Mouse (Mus musculus): ENCODE measurements around the gene Pawr. TPM values are rescaled to one million over a fixed set of nuclear protein-coding genes. Genes with fewer than 3 reads are reported as not detected.
A peak's percentile ranks its signal among the peaks of the same experiment; 100 is the strongest.

Gene Pawr
- polyA plus RNA-seq, 1 experiment from 2014 or later = 7.1 TPM

- Histone ChIP-seq H3K27ac (replicated peaks; ENCODE audit: low read depth, low read length) (no peak overlapping the region), H3K9me3 (ENCODE audit: control insufficient read depth, low read length) (no peaks in the 10 kb centered on the region), H3K4me1 (ENCODE audit: control insufficient read depth, insufficient read depth, low read length) (no peaks in the 10 kb centered on the region), H3K4me2 (ENCODE audit: low read depth, low read length) (no peak overlapping the region), H3K4me3 (ENCODE audit: low read depth, low read length) (no peak overlapping the region), H3K36me3 (ENCODE audit: control insufficient read depth, insufficient read depth, low read length) (no peaks in the 10 kb centered on the region), H3K9ac (ENCODE audit: low read depth, low read length) (no peak overlapping the region), H3K27me3 (replicated peaks; ENCODE audit: control insufficient read depth, insufficient read depth, low read length) (peaks cover 21% of the 10 kb centered on the region)
- DNase-seq (ENCODE audit: low spot score) = no peak
- 89% methylated on average over 12 of the region's 12 CpGs for WGBS
- ATAC-seq (ENCODE audit: low read depth) = no peak
Measured at GRCm38 (mm10) chr10:108328983-108329382, 2.9 kb upstream of the Pawr start.

DNA sequence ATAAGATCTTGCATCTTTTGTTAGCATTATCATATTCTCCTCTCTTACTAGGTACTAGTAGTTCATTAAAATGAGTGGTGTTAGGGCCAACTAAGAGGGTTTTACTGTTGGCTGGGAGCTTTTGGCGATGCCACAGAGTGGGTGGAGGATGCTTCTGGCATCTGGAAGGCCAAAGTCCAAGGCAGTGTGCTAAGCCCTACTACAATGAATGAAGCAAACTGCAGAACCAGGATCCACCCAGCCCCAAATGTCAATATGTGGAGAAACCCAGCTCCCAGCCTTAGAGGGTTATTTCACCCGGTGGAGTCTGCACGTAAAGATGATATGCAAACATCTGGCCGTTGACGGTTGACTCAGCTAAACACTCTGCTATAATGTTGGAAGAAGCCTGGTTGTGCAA is 2.1 kb upstream of the Pawr start:
- H3K9ac ChIP-seq (ENCODE audit: low read depth, low read length) = no peak overlapping the region
- H3K9me3 ChIP-seq (ENCODE audit: control insufficient read depth, low read length) = no peaks in the 10 kb centered on the region
- H3K4me1 ChIP-seq (ENCODE audit: control insufficient read depth, insufficient read depth, low read length) = peaks cover 4% of the 10 kb centered on the region; the same call in 1 of the 2 replicates
- no peak for DNase-seq (ENCODE audit: low spot score)
- peaks cover 21% of the 10 kb centered on the region for H3K27me3 ChIP-seq (replicated peaks; ENCODE audit: control insufficient read depth, insufficient read depth, low read length)
- ATAC-seq (ENCODE audit: low read depth) = no peak
- no peak overlapping the region for H3K27ac ChIP-seq (replicated peaks; ENCODE audit: low read depth, low read length)
- H3K4me2 ChIP-seq (ENCODE audit: low read depth, low read length) = no peak overlapping the region
- 73% methylated on average over 5 of the region's 5 CpGs for WGBS
- no peaks in the 10 kb centered on the region for H3K36me3 ChIP-seq (ENCODE audit: control insufficient read depth, insufficient read depth, low read length)
- H3K4me3 ChIP-seq (ENCODE audit: low read depth, low read length) = no peak overlapping the region

- ATAC-seq (ENCODE audit: low read depth) = no peak
- Histone ChIP-seq H3K4me2 (ENCODE audit: low read depth, low read length) (peak overlapping the region; percentile 90), H3K27ac (replicated peaks; ENCODE audit: low read depth, low read length) (no peak overlapping the region), H3K9me3 (ENCODE audit: control insufficient read depth, low read length) (no peaks in the 10 kb centered on the region), H3K4me1 (ENCODE audit: control insufficient read depth, insufficient read depth, low read length) (peaks cover 4% of the 10 kb centered on the region; the same call in 1 of the 2 replicates), H3K4me3 (ENCODE audit: low read depth, low read length) (peak overlapping the region; percentile 84), H3K9ac (ENCODE audit: low read depth, low read length) (peak overlapping the region; percentile 12; the same call in 1 of the 2 replicates), H3K36me3 (ENCODE audit: control insufficient read depth, insufficient read depth, low read length) (no peaks in the 10 kb centered on the region), H3K27me3 (replicated peaks; ENCODE audit: control insufficient read depth, insufficient read depth, low read length) (peaks cover 21% of the 10 kb centered on the region)
- DNase-seq (ENCODE audit: low spot score) = no peak
- WGBS = 8% methylated on average over 10 of the region's 10 CpGs
Measured at GRCm38 (mm10) chr10:108330964-108331363, 957 bp upstream of the Pawr start.

DNA sequence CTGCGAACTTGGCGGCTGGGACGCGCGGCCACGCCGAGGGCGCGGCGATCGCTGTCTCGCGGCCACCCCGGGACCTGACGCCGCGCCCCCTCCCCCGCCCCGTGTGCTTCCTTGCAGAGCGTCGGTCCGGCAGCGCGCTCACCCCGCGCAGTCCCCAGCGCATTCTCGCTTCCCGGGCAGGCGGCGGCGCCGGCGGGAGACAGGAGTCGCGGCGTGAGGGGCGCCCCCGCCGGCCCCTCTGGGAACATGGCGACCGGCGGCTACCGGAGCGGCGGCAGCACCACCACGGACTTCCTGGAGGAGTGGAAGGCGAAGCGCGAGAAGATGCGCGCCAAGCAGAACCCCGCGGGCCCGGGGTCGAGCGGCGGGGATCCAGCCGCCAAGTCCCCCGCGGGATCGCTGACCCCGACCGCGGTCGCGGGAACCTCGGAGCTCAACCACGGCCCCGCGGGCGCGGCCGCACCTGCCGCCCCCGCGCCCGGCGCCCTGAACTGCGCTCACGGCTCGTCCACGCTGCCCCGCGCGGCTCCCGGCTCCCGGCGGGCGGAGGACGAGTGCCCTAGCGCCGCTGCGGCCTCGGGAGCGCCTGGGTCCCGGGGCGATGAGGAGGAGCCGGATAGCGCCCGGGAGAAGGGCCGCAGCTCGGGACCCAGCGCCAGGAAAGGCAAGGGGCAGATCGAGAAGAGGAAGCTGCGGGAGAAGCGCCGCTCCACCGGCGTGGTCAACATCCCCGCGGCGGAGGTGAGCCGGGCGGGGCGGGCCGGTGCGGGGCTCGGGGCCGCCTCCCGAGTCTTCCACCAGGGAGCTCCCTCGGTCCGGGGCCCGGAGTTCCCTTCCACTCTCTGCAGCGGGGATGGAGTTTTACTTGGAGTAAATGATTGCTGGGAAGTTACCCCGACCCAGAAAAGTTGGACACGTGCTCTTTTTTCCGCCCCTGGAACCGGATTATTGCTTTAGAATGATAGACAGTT is 935 bp downstream of the Pawr start:
- ATAC-seq (ENCODE audit: low read depth) (peak; percentile 37), DNase-seq (ENCODE audit: low spot score) (peak; percentile 65)
- Histone ChIP-seq H3K27ac (replicated peaks; ENCODE audit: low read depth, low read length) (peak overlapping the region; percentile 61), H3K9ac (ENCODE audit: low read depth, low read length) (peak overlapping the region; percentile 78), H3K4me1 (ENCODE audit: control insufficient read depth, insufficient read depth, low read length) (peaks cover 4% of the 10 kb centered on the region; the same call in 1 of the 2 replicates), H3K27me3 (replicated peaks; ENCODE audit: control insufficient read depth, insufficient read depth, low read length) (peaks cover 21% of the 10 kb centered on the region), H3K9me3 (ENCODE audit: control insufficient read depth, low read length) (no peaks in the 10 kb centered on the region), H3K4me2 (ENCODE audit: low read depth, low read length) (peak overlapping the region; percentile 90), H3K36me3 (ENCODE audit: control insufficient read depth, insufficient read depth, low read length) (no peaks in the 10 kb centered on the region), H3K4me3 (ENCODE audit: low read depth, low read length) (peak overlapping the region; percentile 84)
- 2% methylated on average over 56 of the region's 129 CpGs for WGBS

- DNase-seq (ENCODE audit: low spot score) = peak; percentile 22
- ATAC-seq (ENCODE audit: low read depth) = no peak
- peaks cover 4% of the 10 kb centered on the region; the same call in 1 of the 2 replicates for H3K4me1 ChIP-seq (ENCODE audit: control insufficient read depth, insufficient read depth, low read length)
- H3K9ac ChIP-seq (ENCODE audit: low read depth, low read length) = peak overlapping the region; percentile 78
- peak overlapping the region; percentile 84 for H3K4me3 ChIP-seq (ENCODE audit: low read depth, low read length)
- no peaks in the 10 kb centered on the region for H3K36me3 ChIP-seq (ENCODE audit: control insufficient read depth, insufficient read depth, low read length)
- no peak overlapping the region for H3K27ac ChIP-seq (replicated peaks; ENCODE audit: low read depth, low read length)
- 3% methylated on average over 12 of the region's 12 CpGs for WGBS
- peaks cover 21% of the 10 kb centered on the region for H3K27me3 ChIP-seq (replicated peaks; ENCODE audit: control insufficient read depth, insufficient read depth, low read length)
- H3K4me2 ChIP-seq (ENCODE audit: low read depth, low read length) = peak overlapping the region; percentile 90
- no peaks in the 10 kb centered on the region for H3K9me3 ChIP-seq (ENCODE audit: control insufficient read depth, low read length)
Measured at GRCm38 (mm10) chr10:108333642-108334041, 1.7 kb downstream of the Pawr start.

DNA sequence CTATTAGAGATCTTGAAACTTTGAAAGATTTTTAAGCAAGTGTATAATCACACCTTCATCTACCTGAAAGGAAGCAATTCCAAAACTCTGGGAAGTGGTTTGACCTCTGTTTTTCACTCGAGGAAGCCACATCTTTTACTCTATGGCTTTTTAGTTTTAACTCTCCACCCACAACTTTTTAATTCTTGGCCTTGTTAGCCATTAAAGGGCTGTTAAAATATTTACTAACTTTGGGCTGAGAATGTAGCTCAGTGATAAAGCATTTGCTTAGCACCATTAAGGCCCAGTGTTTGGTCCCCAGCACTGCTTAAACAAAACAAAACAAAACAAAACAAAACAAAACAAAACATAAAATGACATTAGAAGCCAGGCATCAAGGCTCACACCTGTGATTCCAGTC is 2.2 kb downstream of the Pawr start:
- DNase-seq (ENCODE audit: low spot score) = no peak
- Histone ChIP-seq H3K27ac (replicated peaks; ENCODE audit: low read depth, low read length) (no peak overlapping the region), H3K27me3 (replicated peaks; ENCODE audit: control insufficient read depth, insufficient read depth, low read length) (peaks cover 21% of the 10 kb centered on the region), H3K4me3 (ENCODE audit: low read depth, low read length) (peak overlapping the region; percentile 84; the same call in 1 of the 2 replicates), H3K9me3 (ENCODE audit: control insufficient read depth, low read length) (no peaks in the 10 kb centered on the region), H3K9ac (ENCODE audit: low read depth, low read length) (no peak overlapping the region), H3K4me2 (ENCODE audit: low read depth, low read length) (peak overlapping the region; percentile 90), H3K36me3 (ENCODE audit: control insufficient read depth, insufficient read depth, low read length) (no peaks in the 10 kb centered on the region), H3K4me1 (ENCODE audit: control insufficient read depth, insufficient read depth, low read length) (peaks cover 4% of the 10 kb centered on the region; the same call in 1 of the 2 replicates)
- no peak for ATAC-seq (ENCODE audit: low read depth)
- WGBS = 44% methylated on average over 1 of the region's 1 CpGs

DNA sequence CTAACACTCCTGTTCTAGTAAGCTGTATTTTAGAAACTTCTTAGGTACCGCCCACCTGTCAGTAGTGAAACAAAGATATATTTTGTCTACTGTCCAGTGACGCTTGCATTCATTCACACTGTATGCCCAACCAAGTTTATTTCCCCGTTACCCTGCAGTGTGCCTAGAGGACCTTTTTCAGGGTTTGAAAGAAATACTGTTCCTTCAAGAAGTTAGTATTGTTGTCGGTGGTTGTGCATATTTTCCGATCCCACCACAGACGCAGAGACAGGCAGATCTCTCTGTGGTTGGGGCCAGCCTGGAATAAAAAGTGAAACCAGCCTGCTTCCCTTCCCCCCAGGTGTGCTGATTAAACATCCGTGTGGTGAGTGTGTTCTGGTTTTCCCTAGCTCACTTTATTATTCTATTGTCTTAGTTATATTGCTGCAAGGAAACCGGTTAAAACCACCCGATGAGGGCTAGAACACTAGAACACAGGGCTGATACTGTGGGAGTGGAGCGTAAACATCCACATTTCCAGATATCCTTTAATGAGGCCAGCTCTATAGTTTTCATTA is 3.9 kb downstream of the Pawr start:
- H3K9me3 ChIP-seq (ENCODE audit: control insufficient read depth, low read length) = no peaks in the 10 kb centered on the region
- no peak for DNase-seq (ENCODE audit: low spot score)
- H3K4me1 ChIP-seq (ENCODE audit: control insufficient read depth, insufficient read depth, low read length) = peaks cover 4% of the 10 kb centered on the region; the same call in 1 of the 2 replicates
- 86% methylated on average over 10 of the region's 10 CpGs for WGBS
- H3K27ac ChIP-seq (replicated peaks; ENCODE audit: low read depth, low read length) = no peak overlapping the region
- no peak overlapping the region for H3K4me2 ChIP-seq (ENCODE audit: low read depth, low read length)
- no peak overlapping the region for H3K9ac ChIP-seq (ENCODE audit: low read depth, low read length)
- ATAC-seq (ENCODE audit: low read depth) = no peak
- H3K4me3 ChIP-seq (ENCODE audit: low read depth, low read length) = no peak overlapping the region
- H3K36me3 ChIP-seq (ENCODE audit: control insufficient read depth, insufficient read depth, low read length) = no peaks in the 10 kb centered on the region
- peaks cover 14% of the 10 kb centered on the region; the same call in 1 of the 2 replicates for H3K27me3 ChIP-seq (replicated peaks; ENCODE audit: control insufficient read depth, insufficient read depth, low read length)

DNA sequence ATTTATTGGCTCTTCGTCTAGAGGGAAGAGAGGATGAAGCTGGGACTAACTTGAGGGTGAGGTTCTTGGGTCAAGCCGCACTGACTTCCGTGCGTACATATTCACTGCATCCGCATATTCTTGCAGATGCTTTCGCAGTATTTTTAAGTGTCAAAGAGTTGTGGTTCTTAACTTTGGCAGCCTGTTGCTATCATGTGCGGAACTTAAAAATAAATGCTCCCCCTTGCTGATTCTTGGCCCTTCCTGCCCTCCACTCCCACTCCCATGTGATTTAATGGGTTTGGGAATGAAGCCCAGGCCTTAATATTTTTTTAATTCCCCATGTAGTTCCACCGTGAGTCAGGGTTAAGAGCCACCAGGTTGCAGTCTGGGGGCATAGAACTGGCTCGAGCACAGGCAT is 4.7 kb downstream of the Pawr start:
- H3K9me3 ChIP-seq (ENCODE audit: control insufficient read depth, low read length) = no peaks in the 10 kb centered on the region
- peaks cover 4% of the 10 kb centered on the region; the same call in 1 of the 2 replicates for H3K4me1 ChIP-seq (ENCODE audit: control insufficient read depth, insufficient read depth, low read length)
- no peak overlapping the region for H3K4me3 ChIP-seq (ENCODE audit: low read depth, low read length)
- no peak overlapping the region for H3K9ac ChIP-seq (ENCODE audit: low read depth, low read length)
- H3K4me2 ChIP-seq (ENCODE audit: low read depth, low read length) = no peak overlapping the region
- 0 out of 2 replicates have a peak, but pooled peaks cover 6% of the 10 kb centered on the region for H3K27me3 ChIP-seq (replicated peaks; ENCODE audit: control insufficient read depth, insufficient read depth, low read length)
- H3K27ac ChIP-seq (replicated peaks; ENCODE audit: low read depth, low read length) = no peak overlapping the region
- DNase-seq (ENCODE audit: low spot score) (no peak), ATAC-seq (ENCODE audit: low read depth) (no peak)
- 84% methylated on average over 9 of the region's 9 CpGs for WGBS
- H3K36me3 ChIP-seq (ENCODE audit: control insufficient read depth, insufficient read depth, low read length) = no peaks in the 10 kb centered on the region

All from embryonic facial prominence, embryonic 14.5 days (tissue).